Mouse (Mus musculus) G1E (cell line): ENCODE results near the gene Ralgapa1.

Experiments
- CTCF ChIP-seq: IDR thresholded peaks from 2 replicates; pipeline ENCODE4 v1.5.1; 2012; ENCODE audit warnings: low read depth, low read length, inconsistent platforms, mixed read lengths
- GATA1 ChIP-seq: IDR thresholded peaks from 2 replicates; pipeline ENCODE4 v1.6.1; 2012; ENCODE audit warnings: borderline replicate concordance, low read length, inconsistent platforms, mixed read lengths
- POLR2AphosphoS5 ChIP-seq: IDR thresholded peaks from 2 replicates; pipeline ENCODE4 v1.6.1; 2012; ENCODE audit warnings: low read depth, low read length, inconsistent platforms; ENCODE audit not compliant: insufficient replicate concordance

DNA sequence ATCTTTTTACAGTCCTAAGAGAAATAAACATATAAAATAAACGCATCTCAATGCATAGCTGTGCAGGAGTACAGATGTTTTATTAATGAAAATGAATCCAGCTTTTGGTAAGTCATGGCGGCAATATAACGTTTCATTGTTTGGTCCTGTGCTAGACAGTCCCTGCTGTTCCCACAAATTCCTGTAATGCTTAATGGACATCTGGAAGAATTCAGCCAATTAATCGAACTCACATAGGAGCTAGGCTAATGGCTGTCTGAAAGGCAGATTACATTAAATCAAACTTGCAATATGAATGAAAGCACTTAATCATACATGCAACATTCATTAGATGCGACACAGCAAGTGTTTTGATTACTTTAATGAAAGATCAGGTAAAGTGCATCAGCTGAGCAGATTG, 254.1 kb downstream of the Ralgapa1 start:
- TF ChIP-seq GATA1 (no peak), CTCF (no peak), POLR2AphosphoS5 (no peak)
